Mouse (Mus musculus): ENCODE results near the gene Gramd1c. TPM values are rescaled to one million over a fixed set of nuclear protein-coding genes. Genes with fewer than 3 reads are reported as not detected.

Gramd1c gene
- total RNA-seq, 2 experiments from 2014 or later: 1.2 to 1.8 TPM

- no peak for ATAC-seq (replicated peaks; ENCODE audit: low FRiP score, poor library complexity, severe bottlenecking)
Measured at GRCm38 (mm10) chr16:44026822-44027221, 36.3 kb downstream of the Gramd1c start.

DNA sequence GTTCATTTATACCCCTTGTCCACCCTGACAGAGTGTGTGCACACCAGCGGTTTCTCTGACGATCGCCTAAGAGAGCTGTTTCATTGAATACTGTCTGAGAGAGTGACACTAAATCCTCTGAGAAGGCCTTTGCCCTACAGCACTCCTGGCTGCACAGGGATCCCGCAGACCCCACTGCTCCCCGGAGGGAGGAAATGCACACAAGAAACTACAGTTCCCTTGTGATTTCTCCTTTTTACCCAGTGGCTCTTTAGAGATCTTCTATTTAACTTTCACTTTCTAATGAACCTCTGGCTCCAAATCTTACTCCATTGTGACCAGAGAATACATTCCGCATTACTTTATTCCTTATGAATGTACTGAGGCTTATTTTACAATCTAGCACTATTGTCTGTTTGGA is 36.9 kb downstream of the Gramd1c start:
- peak; percentile 38; the same call in 1 of the 2 replicates for ATAC-seq (replicated peaks; ENCODE audit: low FRiP score, poor library complexity, severe bottlenecking)

- peak; percentile 27; the same call in 1 of the 2 replicates for ATAC-seq (replicated peaks; ENCODE audit: low FRiP score, poor library complexity, severe bottlenecking)
Measured at GRCm38 (mm10) chr16:44018986-44019548, 44.1 kb downstream of the Gramd1c start.

DNA sequence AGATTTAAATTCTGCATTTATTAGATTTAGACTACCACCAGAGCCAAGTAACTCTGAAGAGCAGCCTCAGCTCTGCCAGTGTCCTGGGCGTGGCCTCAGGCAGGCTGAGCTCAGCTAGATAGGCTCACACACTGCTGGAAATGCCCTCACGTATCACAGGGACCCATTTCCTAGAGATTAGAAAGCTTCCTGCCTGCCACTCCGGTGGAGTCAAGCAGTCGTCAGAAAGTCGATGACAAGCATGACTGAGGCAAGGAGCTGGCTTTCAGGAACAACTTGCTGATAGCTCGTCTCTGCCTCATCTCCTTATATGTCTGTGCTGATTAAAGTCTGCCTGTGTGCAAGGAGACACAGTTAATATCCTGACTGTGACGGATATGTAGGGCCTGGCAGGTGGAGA is 44.8 kb downstream of the Gramd1c start:
- ATAC-seq (replicated peaks; ENCODE audit: low FRiP score, poor library complexity, severe bottlenecking): peak; percentile 95

GRCm38 (mm10) chr16:44017707-44018106 is 45.4 kb downstream of the Gramd1c start:
- ATAC-seq (replicated peaks; ENCODE audit: low FRiP score, poor library complexity, severe bottlenecking): no peak

DNA sequence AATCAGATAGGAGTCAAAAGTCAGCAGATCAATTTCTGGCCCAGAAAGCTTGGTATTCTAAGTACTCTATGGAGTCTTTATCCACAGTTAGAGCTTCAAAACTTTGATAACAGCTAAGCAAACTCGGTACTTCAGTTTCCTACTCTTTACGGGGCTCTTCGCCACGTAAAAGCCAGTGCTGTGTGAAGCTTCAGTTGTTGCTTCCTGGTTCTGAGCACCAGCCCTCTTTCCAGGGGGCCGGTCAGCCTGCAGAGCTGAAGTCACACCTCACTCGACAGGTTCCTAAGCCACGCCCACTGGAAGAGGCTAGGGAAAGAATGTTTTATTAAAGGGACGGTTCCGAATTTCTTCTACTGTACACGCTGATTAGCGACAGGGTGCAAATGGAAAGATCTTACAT is 47.0 kb downstream of the Gramd1c start:
- peak; percentile 67 for ATAC-seq (replicated peaks; ENCODE audit: low FRiP score, poor library complexity, severe bottlenecking)

- no peak for ATAC-seq (replicated peaks; ENCODE audit: low FRiP score, poor library complexity, severe bottlenecking)
Measured at GRCm38 (mm10) chr16:44015416-44016158, 47.6 kb downstream of the Gramd1c start.

DNA sequence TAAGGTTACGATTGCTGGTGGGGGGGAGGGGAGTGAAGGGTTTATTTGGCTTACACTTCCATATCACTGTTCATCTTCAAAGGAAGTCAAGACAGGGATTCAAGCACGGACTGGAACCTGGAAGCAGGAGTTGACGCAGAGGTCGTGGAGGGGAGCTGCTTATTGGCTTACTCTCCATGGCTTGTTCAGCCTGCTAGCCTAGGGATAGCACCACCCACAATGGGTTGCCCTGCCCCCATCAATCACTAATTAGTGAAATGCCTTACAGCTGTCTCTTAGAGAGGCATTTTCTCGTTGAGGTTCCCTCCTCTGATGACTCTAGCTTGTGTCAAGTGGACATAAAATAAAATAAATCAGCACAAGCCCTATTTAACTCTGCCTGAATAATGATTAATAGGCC is 52.1 kb downstream of the Gramd1c start:
- no peak for ATAC-seq (replicated peaks; ENCODE audit: low FRiP score, poor library complexity, severe bottlenecking)

GRCm38 (mm10) chr16:44002086-44002485 is 61.1 kb downstream of the Gramd1c start:
- 0 out of 2 replicates have a peak, but pooled peaks have one; percentile 57 for ATAC-seq (replicated peaks; ENCODE audit: low FRiP score, poor library complexity, severe bottlenecking)

DNA sequence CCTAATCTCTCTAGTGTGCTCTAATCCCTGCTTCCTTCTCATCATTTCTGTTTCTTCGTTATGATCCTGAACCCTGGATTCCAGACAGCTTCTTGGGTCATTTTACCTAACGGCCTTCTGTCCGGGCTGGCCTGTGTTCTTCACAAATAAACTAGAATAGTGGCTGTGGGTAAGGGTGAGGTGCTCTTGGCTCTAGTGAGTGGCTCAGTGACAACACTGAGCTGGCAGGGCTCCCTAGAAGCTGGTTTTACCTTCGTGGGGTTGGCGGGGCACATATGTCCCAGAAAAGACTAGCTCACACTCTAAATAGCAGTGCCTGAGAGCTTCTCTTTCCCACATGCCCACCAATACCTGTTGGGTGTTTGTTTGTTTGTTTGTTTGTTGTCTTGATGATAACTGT is 63.6 kb downstream of the Gramd1c start:
- no peak for ATAC-seq (replicated peaks; ENCODE audit: low FRiP score, poor library complexity, severe bottlenecking)

- no peak for ATAC-seq (replicated peaks; ENCODE audit: low FRiP score, poor library complexity, severe bottlenecking)
Measured at GRCm38 (mm10) chr16:43999111-43999510, 64.0 kb downstream of the Gramd1c start.

DNA sequence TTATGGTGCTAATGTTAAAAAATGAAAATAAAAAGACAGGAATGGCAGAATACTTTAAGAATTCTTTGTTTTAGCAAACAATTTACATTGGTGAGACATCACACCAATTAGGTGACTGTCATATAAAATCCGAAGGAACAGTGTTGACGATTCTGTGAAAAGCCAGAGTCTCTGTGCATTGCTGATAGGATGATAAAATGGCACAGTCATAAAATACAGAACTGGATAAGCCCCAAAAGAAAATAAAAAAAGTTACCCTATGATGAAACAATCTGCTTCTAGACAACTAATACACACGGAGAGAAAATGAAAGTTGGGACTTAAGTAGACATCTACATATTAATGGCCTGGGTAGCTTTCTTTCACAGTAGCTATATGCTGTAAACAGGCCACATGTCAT is 68.5 kb downstream of the Gramd1c start:
- ATAC-seq (replicated peaks; ENCODE audit: low FRiP score, poor library complexity, severe bottlenecking): no peak

DNA sequence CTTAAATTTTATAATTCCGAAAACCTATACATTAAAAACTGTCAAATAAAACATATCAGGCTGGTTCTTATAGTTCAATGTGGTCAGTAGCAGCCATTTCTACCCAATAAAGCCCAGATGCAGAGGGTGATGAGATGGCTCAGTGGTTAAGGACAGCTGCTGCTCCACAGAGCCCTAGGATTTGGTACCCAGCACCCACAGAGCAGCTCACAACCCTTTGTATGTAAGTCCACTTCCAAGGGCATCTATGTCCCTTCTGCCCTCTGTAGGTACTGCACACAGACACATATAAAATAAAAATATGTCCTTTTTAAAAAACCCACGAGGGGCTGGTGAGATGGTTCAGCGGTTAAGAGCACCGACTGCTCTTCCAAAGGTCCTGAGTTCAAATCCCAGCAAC is 76.8 kb downstream of the Gramd1c start:
- ATAC-seq (replicated peaks; ENCODE audit: low FRiP score, poor library complexity, severe bottlenecking): no peak

GRCm38 (mm10) chr16:43980110-43980609 is 83.0 kb downstream of the Gramd1c start:
- no peak for ATAC-seq (replicated peaks; ENCODE audit: low FRiP score, poor library complexity, severe bottlenecking)

GRCm38 (mm10) chr16:43979328-43980109 is 83.6 kb downstream of the Gramd1c start, which contains the start of gene Zdhhc23:
TSS of gene Zdhhc23 (minus strand) at chr16:43979791.
- ATAC-seq (replicated peaks; ENCODE audit: low FRiP score, poor library complexity, severe bottlenecking): no peak

DNA sequence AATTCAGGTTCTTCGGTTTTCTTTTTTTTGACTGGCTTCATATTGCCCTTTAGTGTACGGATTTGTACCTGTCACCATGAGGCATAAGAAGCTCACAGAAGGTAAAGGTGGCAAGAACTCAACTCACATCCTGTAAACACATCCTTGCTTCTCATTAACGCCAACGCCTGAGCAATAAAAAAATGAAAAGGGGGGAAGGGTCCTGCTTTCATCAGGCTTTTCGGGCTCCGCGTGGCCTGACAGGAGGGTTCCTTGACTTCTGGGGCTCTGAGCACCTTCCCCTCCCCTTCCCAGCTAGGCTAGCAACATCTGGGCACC is 84.2 kb downstream of the Gramd1c start:
- ATAC-seq (replicated peaks; ENCODE audit: low FRiP score, poor library complexity, severe bottlenecking): no peak

GRCm38 (mm10) chr16:43973606-43974220 is 89.4 kb downstream of the Gramd1c start:
- no peak for ATAC-seq (replicated peaks; ENCODE audit: low FRiP score, poor library complexity, severe bottlenecking)

- ATAC-seq (replicated peaks; ENCODE audit: low FRiP score, poor library complexity, severe bottlenecking): no peak
Measured at GRCm38 (mm10) chr16:43973147-43973546, 90.0 kb downstream of the Gramd1c start.

DNA sequence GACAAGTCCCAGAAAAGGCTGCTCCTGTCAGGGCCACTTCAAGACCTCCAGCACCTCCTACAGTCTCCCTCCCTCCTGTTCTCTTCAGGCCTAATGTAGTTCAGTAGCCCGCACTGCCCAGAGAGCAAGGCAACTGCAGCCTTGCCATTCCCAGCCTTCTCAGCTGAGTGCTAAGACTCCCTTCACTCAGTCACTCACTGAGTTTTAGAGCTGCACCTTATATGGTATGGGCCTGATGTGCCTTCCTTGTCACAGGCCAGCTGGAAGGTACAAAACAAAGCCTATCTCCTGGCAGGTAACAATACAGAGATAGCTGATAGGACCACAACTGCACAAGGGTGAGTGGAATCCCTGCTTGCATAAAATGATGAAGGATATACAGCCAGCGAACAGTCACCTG is 90.8 kb downstream of the Gramd1c start:
- ATAC-seq (replicated peaks; ENCODE audit: low FRiP score, poor library complexity, severe bottlenecking): no peak

- no peak for ATAC-seq (replicated peaks; ENCODE audit: low FRiP score, poor library complexity, severe bottlenecking)
Measured at GRCm38 (mm10) chr16:43971741-43972140, 91.4 kb downstream of the Gramd1c start.

All from erythroblast, adult 5-6 weeks (primary cell).